27 mouse cellular contexts compared by ENCODE assay signal in the genomic region with DNA sequence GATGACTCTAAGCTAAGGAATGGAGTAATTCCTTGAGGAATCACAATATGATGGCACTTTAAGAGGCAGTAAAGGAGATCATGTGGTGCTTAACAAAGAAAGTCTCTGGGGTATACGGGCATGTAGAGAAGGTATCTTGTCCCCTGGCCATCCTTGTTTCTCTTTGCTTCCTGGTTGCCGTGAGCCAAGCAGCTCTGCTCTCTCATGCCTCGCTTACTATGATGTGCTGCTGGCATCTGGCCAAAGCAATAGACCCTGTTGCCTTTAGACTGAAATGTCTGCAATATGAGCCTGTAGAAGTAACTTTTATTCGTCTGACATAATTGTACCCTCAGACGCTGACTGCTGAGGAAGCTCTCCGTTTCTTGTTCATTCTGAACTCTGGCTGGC. TPM values are rescaled to one million over a fixed set of nuclear protein-coding genes. Genes with fewer than 3 reads are reported as not detected.
A peak's percentile ranks its signal among the peaks of the same experiment; 100 is the strongest.
DNase-seq lines count a peak whose midpoint lies in the region; ATAC-seq and TF ChIP-seq lines count a peak whose summit lies in the region.
"Had no signal": no experiment of that assay in that cellular context is flagged by ENCODE, and none has a peak within 500 bp of the region (broad histone marks: within the 10 kb centered on the region; RNA-seq: fewer than 3 reads in every experiment).

No protein-coding gene starts in this region.

- no peak overlapping the region for H3K4me3 ChIP-seq in hindbrain, postnatal 0 days (ENCODE audit: low read length)
- no peak overlapping the region for H3K4me3 ChIP-seq in hindbrain, embryonic 13.5 days
- H3K4me3 ChIP-seq in lung, embryonic 14.5 days (ENCODE audit: low read depth, low read length): no peak overlapping the region
- H3K4me3 ChIP-seq: embryonic facial prominence, embryonic 12.5 days; erythroblast, embryonic 14.5 days; forebrain, embryonic 13.5 days; heart, embryonic 10.5 days; hindbrain, embryonic 15.5 days; intestine, embryonic 15.5 days; layer of hippocampus, adult 2 months; limb, embryonic 12.5 days; liver, embryonic 13.5 days; megakaryocyte, embryonic 14.5 days had no signal

- H3K27ac ChIP-seq in hindbrain, postnatal 0 days: no peak overlapping the region
- H3K27ac ChIP-seq in hindbrain, embryonic 13.5 days: no peak overlapping the region
- no peak overlapping the region for H3K27ac ChIP-seq in lung, embryonic 14.5 days (ENCODE audit: low read depth)
- H3K27ac ChIP-seq: embryonic facial prominence, embryonic 12.5 days; forebrain, embryonic 13.5 days; heart, embryonic 10.5 days; hindbrain, embryonic 15.5 days; intestine, embryonic 15.5 days; layer of hippocampus, adult 2 months; liver, embryonic 13.5 days had no signal

- H3K9me3 ChIP-seq in hindbrain, postnatal 0 days (ENCODE audit: low read length): no peaks in the 10 kb centered on the region
- 0 out of 2 replicates have a peak, but pooled peaks cover 3% of the 10 kb centered on the region for H3K9me3 ChIP-seq in hindbrain, embryonic 13.5 days
- no peaks in the 10 kb centered on the region; the same call in 1 of the 2 replicates for H3K9me3 ChIP-seq in lung, embryonic 14.5 days (ENCODE audit: low read depth, low read length)
- H3K9me3 ChIP-seq: embryonic facial prominence, embryonic 12.5 days; forebrain, embryonic 13.5 days; heart, embryonic 10.5 days; hindbrain, embryonic 15.5 days; intestine, embryonic 15.5 days; liver, embryonic 13.5 days had no signal

- no peak for ATAC-seq in hindbrain, postnatal 0 days
- no peak for ATAC-seq in hindbrain, embryonic 13.5 days (ENCODE audit: low FRiP score)
- ATAC-seq in lung, embryonic 14.5 days (ENCODE audit: insufficient read depth): peak; percentile 47; the same call in 1 of the 2 replicates
- ATAC-seq: forebrain, embryonic 13.5 days; intestine, embryonic 15.5 days; midbrain, embryonic 16.5 days had no signal

- DNase-seq in hindbrain, postnatal 0 days (ENCODE audit: low spot score): peak; percentile 22
- DNase-seq in lung, embryonic 14.5 days: peak; percentile 73
- DNase-seq in lung, postnatal 10 days: no peak
- DNase-seq in MN1 (ENCODE audit: low spot score): peak; percentile 30
- DNase-seq in forelimb bud, embryonic 11.5 days (ENCODE audit: low read depth, low spot score): peak; percentile 39
- no peak for DNase-seq in spleen, postnatal 10 days (ENCODE audit: low spot score in 2 of 2)
- DNase-seq: adrenal gland, postnatal 36 days; cerebellum, adult 11 months; heart, postnatal 4 days; kidney, postnatal 14 days; liver, embryonic 13.5 days; lung, adult 2 months; lung, postnatal 36 days; right cerebral cortex, postnatal 25 days; thymus, adult 18-20 months; thymus, postnatal 36 days had no signal

- no peak overlapping the region for H3K4me2 ChIP-seq in hindbrain, postnatal 0 days (ENCODE audit: low read depth, low read length)
- no peak overlapping the region for H3K4me2 ChIP-seq in hindbrain, embryonic 13.5 days
- no peak overlapping the region for H3K4me2 ChIP-seq in lung, embryonic 14.5 days
- H3K4me2 ChIP-seq: embryonic facial prominence, embryonic 12.5 days; forebrain, embryonic 13.5 days; hindbrain, embryonic 15.5 days; intestine, embryonic 15.5 days; limb, embryonic 12.5 days; liver, embryonic 13.5 days had no signal

- no peak for TF ChIP-seq CTCF in hindbrain, postnatal 0 days (IDR thresholded peaks at IDR 0.05; ENCODE audit: low read depth)
- TF ChIP-seq CTCF in lung, embryonic 14.5 days (IDR thresholded peaks at IDR 0.05; ENCODE audit: low read depth): no peak

- H3K36me3 ChIP-seq in hindbrain, postnatal 0 days (ENCODE audit: insufficient read depth, low read length): no peaks in the 10 kb centered on the region
- H3K36me3 ChIP-seq in hindbrain, embryonic 13.5 days: no peaks in the 10 kb centered on the region
- H3K36me3 ChIP-seq in lung, embryonic 14.5 days (ENCODE audit: insufficient read depth): no peaks in the 10 kb centered on the region
- H3K36me3 ChIP-seq: embryonic facial prominence, embryonic 12.5 days; heart, embryonic 10.5 days; hindbrain, embryonic 15.5 days; intestine, embryonic 15.5 days; limb, embryonic 12.5 days; liver, embryonic 13.5 days had no signal

- WGBS in hindbrain, postnatal 0 days: 59% methylated on average over 6 of the region's 6 CpGs
- WGBS in hindbrain, embryonic 13.5 days: 71% methylated on average over 6 of the region's 6 CpGs
- WGBS in lung, embryonic 14.5 days: 39% methylated on average over 6 of the region's 6 CpGs

- H3K4me1 ChIP-seq in hindbrain, postnatal 0 days (ENCODE audit: insufficient read depth, low read length): no peaks in the 10 kb centered on the region
- no peaks in the 10 kb centered on the region for H3K4me1 ChIP-seq in hindbrain, embryonic 13.5 days (replicated peaks)
- no peaks in the 10 kb centered on the region for H3K4me1 ChIP-seq in lung, embryonic 14.5 days (ENCODE audit: insufficient read depth)
- H3K4me1 ChIP-seq: embryonic facial prominence, embryonic 12.5 days; forebrain, embryonic 13.5 days; heart, embryonic 10.5 days; hindbrain, embryonic 15.5 days; intestine, embryonic 15.5 days; liver, embryonic 13.5 days; megakaryocyte, embryonic 14.5 days had no signal

- no peaks in the 10 kb centered on the region for H3K27me3 ChIP-seq in hindbrain, postnatal 0 days (ENCODE audit: insufficient read depth, low read length)
- no peaks in the 10 kb centered on the region for H3K27me3 ChIP-seq in hindbrain, embryonic 13.5 days
- no peaks in the 10 kb centered on the region for H3K27me3 ChIP-seq in lung, embryonic 14.5 days (ENCODE audit: insufficient read depth, low read length)
- H3K27me3 ChIP-seq: embryonic facial prominence, embryonic 12.5 days; forebrain, embryonic 13.5 days; hindbrain, embryonic 15.5 days; intestine, embryonic 15.5 days; limb, embryonic 12.5 days; liver, embryonic 13.5 days; megakaryocyte, embryonic 14.5 days had no signal

- no peak overlapping the region for H3K9ac ChIP-seq in hindbrain, postnatal 0 days (replicated peaks; ENCODE audit: low read length)
- no peak overlapping the region for H3K9ac ChIP-seq in hindbrain, embryonic 13.5 days
- no peak overlapping the region for H3K9ac ChIP-seq in lung, embryonic 14.5 days
- H3K9ac ChIP-seq: embryonic facial prominence, embryonic 12.5 days; forebrain, embryonic 13.5 days; hindbrain, embryonic 15.5 days; intestine, embryonic 15.5 days; limb, embryonic 12.5 days; liver, embryonic 13.5 days had no signal

RNA-seq across cellular contexts. Expression of a gene that starts 11.5 kb away (rescaled TPM):
- 23.1 and 32.2 TPM in 2 replicates for total RNA-seq in hindbrain, postnatal 0 days (2014; rRNA removed)
- 5.8 and 6.9 TPM in 2 replicates for polyA plus RNA-seq in hindbrain, postnatal 0 days (2015; fragmentation: Nextera tagmentation; extraction: Ambion mirVana)
- 9.0 and 9.7 TPM in 2 replicates for polyA plus RNA-seq in hindbrain, embryonic 13.5 days (2015; fragmentation: Nextera tagmentation; extraction: Ambion mirVana)
- polyA plus RNA-seq in lung, embryonic 14.5 days (2014; fragmentation: Nextera tagmentation; extraction: Ambion mirVana): 19.2 and 19.4 TPM in 2 replicates

Comparison
In these comparisons a context has a peak if more than half of its experiments do, and no peak if none do; other contexts are left out.
1. DNase-seq: peak in hindbrain, postnatal 0 days (single experiment), lung, embryonic 14.5 days (single experiment), MN1 (single experiment) and forelimb bud, embryonic 11.5 days (single experiment); none in lung, postnatal 10 days (single experiment) and spleen, postnatal 10 days (0 of 2).